7 mouse cellular contexts compared by ENCODE assay signal in the genomic region with DNA sequence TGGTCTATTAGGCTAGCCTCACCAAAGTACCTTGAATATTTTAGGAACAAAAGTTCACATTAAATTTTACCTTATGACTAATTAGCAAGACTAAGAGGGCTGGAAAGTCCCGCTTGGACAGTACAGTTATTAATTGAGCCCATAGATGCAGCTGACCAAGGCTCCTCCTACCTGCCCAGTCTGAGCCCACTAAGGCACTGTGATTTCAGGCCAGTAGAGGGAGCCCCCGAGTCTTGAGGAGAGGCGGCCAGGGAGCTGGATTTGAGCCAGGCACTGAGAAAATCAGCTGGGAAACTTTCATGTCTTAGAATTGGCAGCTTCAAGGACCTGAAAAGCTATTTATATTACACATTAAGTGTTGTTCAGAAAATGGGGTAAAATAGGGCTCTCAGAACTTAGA. TPM values are rescaled to one million over a fixed set of nuclear protein-coding genes. Genes with fewer than 3 reads are reported as not detected.
DNase-seq lines count a peak whose midpoint lies in the region; ATAC-seq and TF ChIP-seq lines count a peak whose summit lies in the region.

No protein-coding gene starts in this region.

- H3K9ac ChIP-seq in forebrain, embryonic 16.5 days (replicated peaks; ENCODE audit: low read depth, low read length) = no peak overlapping the region
- no peak overlapping the region for H3K9ac ChIP-seq in hindbrain, postnatal 0 days (replicated peaks; ENCODE audit: low read length)
- no peak overlapping the region for H3K9ac ChIP-seq in midbrain, postnatal 0 days (replicated peaks; ENCODE audit: low read length, poor library complexity, severe bottlenecking)

- peak; percentile 86 for TF ChIP-seq CTCF in hindbrain, postnatal 0 days (IDR thresholded peaks at IDR 0.05; ENCODE audit: low read depth)
- peak; percentile 84 for TF ChIP-seq CTCF in midbrain, postnatal 0 days (IDR thresholded peaks at IDR 0.05)

- H3K4me2 ChIP-seq in forebrain, embryonic 16.5 days (ENCODE audit: low read length) = no peak overlapping the region
- H3K4me2 ChIP-seq in hindbrain, postnatal 0 days (ENCODE audit: low read depth, low read length) = no peak overlapping the region
- H3K4me2 ChIP-seq in midbrain, postnatal 0 days (ENCODE audit: low read depth, low read length, poor library complexity, severe bottlenecking) = no peak overlapping the region

- peak; percentile 76 for DNase-seq in R1 (ENCODE audit: low read depth, low spot score)
- DNase-seq in cerebellum, adult 11 months = peak; percentile 43
- DNase-seq in hindbrain, postnatal 0 days (ENCODE audit: low spot score) = peak; percentile 94
- peak; percentile 3 to 86 for DNase-seq in left cerebral cortex, adult 9 months (ENCODE audit: low spot score in 2 of 2)
- DNase-seq in midbrain, postnatal 0 days (ENCODE audit: low spot score) = peak; percentile 91
- peak; percentile 67 to 86 for DNase-seq in spleen, postnatal 10 days (ENCODE audit: low spot score in 2 of 2)

- no peaks in the 10 kb centered on the region for H3K9me3 ChIP-seq in forebrain, embryonic 16.5 days (ENCODE audit: control insufficient read depth, low read length)
- no peaks in the 10 kb centered on the region for H3K9me3 ChIP-seq in hindbrain, postnatal 0 days (ENCODE audit: low read length)
- no peaks in the 10 kb centered on the region for H3K9me3 ChIP-seq in midbrain, postnatal 0 days (ENCODE audit: low read length)

- ATAC-seq in forebrain, embryonic 16.5 days = peak; percentile 40; the same call in 1 of the 2 replicates
- ATAC-seq in hindbrain, postnatal 0 days = peak; percentile 63
- no peak for ATAC-seq in midbrain, postnatal 0 days (ENCODE audit: low FRiP score)

- H3K36me3 ChIP-seq in forebrain, embryonic 16.5 days (ENCODE audit: control insufficient read depth, insufficient read depth) = no peaks in the 10 kb centered on the region
- no peaks in the 10 kb centered on the region for H3K36me3 ChIP-seq in hindbrain, postnatal 0 days (ENCODE audit: insufficient read depth, low read length)
- no peaks in the 10 kb centered on the region for H3K36me3 ChIP-seq in midbrain, postnatal 0 days (ENCODE audit: insufficient read depth, low read length)

- WGBS in forebrain, embryonic 16.5 days = 4% methylated on average over 3 of the region's 3 CpGs
- 5% methylated on average over 3 of the region's 3 CpGs for WGBS in hindbrain, postnatal 0 days
- 6% methylated on average over 3 of the region's 3 CpGs for WGBS in midbrain, postnatal 0 days

- peaks cover 9% of the 10 kb centered on the region for H3K4me1 ChIP-seq in forebrain, embryonic 16.5 days (replicated peaks; ENCODE audit: control insufficient read depth, insufficient read depth, low read length)
- no peaks in the 10 kb centered on the region; the same call in 1 of the 2 replicates for H3K4me1 ChIP-seq in hindbrain, postnatal 0 days (ENCODE audit: insufficient read depth, low read length)
- H3K4me1 ChIP-seq in midbrain, postnatal 0 days (ENCODE audit: insufficient read depth, low read length) = no peaks in the 10 kb centered on the region

- no peak overlapping the region for H3K27ac ChIP-seq in forebrain, embryonic 16.5 days (ENCODE audit: low read length)
- no peak overlapping the region for H3K27ac ChIP-seq in hindbrain, postnatal 0 days
- no peak overlapping the region for H3K27ac ChIP-seq in midbrain, postnatal 0 days (ENCODE audit: low read depth, low read length)

- H3K27me3 ChIP-seq in forebrain, embryonic 16.5 days (replicated peaks; ENCODE audit: control insufficient read depth, insufficient read depth, low read length) = no peaks in the 10 kb centered on the region
- H3K27me3 ChIP-seq in hindbrain, postnatal 0 days (ENCODE audit: insufficient read depth, low read length) = no peaks in the 10 kb centered on the region
- no peaks in the 10 kb centered on the region for H3K27me3 ChIP-seq in midbrain, postnatal 0 days (ENCODE audit: insufficient read depth, low read length)

- no peak overlapping the region for H3K4me3 ChIP-seq in forebrain, embryonic 16.5 days (replicated peaks; ENCODE audit: low read length)
- H3K4me3 ChIP-seq in hindbrain, postnatal 0 days (ENCODE audit: low read length) = no peak overlapping the region
- no peak overlapping the region for H3K4me3 ChIP-seq in midbrain, postnatal 0 days (ENCODE audit: low read depth, low read length)

RNA-seq across cellular contexts. Expression of gene Mki67, which starts 52.4 kb away (rescaled TPM):
- polyA plus RNA-seq in forebrain, embryonic 16.5 days (2015; fragmentation: Nextera tagmentation; extraction: Ambion mirVana) = 14.8 and 19.6 TPM in 2 replicates
- 17.5 and 29.4 TPM in 2 replicates for total RNA-seq in hindbrain, postnatal 0 days (2014; rRNA removed)
- 10.6 and 10.8 TPM in 2 replicates for polyA plus RNA-seq in hindbrain, postnatal 0 days (2015; fragmentation: Nextera tagmentation; extraction: Ambion mirVana)
- 6.3 and 8.9 TPM in 2 replicates for total RNA-seq in midbrain, postnatal 0 days (2014; rRNA removed)
- 1.4 and 2.1 TPM in 2 replicates for polyA plus RNA-seq in midbrain, postnatal 0 days (2015; fragmentation: Nextera tagmentation; extraction: Ambion mirVana)

Comparison
In these comparisons a context has a peak if more than half of its experiments do, and no peak if none do; other contexts are left out.
1. DNase-seq: peak in every context shown above with its lines; median percentile 94 in hindbrain, postnatal 0 days; 91 in midbrain, postnatal 0 days; 76 in spleen, postnatal 10 days; 76 in R1; 44 in left cerebral cortex, adult 9 months; 43 in cerebellum, adult 11 months.